Mouse (Mus musculus) cortical plate, adult 2 months (tissue): ENCODE measurements around the gene Slc25a42. TPM values are rescaled to one million over a fixed set of nuclear protein-coding genes. Genes with fewer than 3 reads are reported as not detected.

Experiments
- H3K27ac ChIP-seq: fragments of 200-500 bp; 2 replicates; pipeline ENCODE4 v1.5.1; 2012; ENCODE audit warnings: low read length, control low read depth, inconsistent platforms; ENCODE audit not compliant: insufficient read depth
- H3K4me1 ChIP-seq: fragments of 200-500 bp; 2 replicates; pipeline ENCODE4 v1.6.1; 2011; ENCODE audit warnings: low read length; ENCODE audit not compliant: control insufficient read depth, insufficient read depth
- H3K4me3 ChIP-seq: fragments of 200-500 bp; 2 replicates; pipeline ENCODE4 v1.5.1; 2011; ENCODE audit warnings: mild to moderate bottlenecking, low read length, control low read depth; ENCODE audit not compliant: insufficient read depth
- CTCF ChIP-seq: fragments of 200-500 bp; IDR thresholded peaks from 2 replicates; pipeline ENCODE4 v1.5.1; 2011; ENCODE audit warnings: mild to moderate bottlenecking, control low read depth, low read length; ENCODE audit not compliant: insufficient read depth; ENCODE audit errors: extremely low read depth
- POLR2A ChIP-seq: fragments of 200-500 bp; IDR thresholded peaks from 2 replicates; pipeline ENCODE4 v1.6.1; 2011; ENCODE audit warnings: mild to moderate bottlenecking, low read length, control low read depth; ENCODE audit not compliant: insufficient read depth; ENCODE audit errors: extremely low read depth
- polyA plus RNA-seq: library from polyadenylated mRNA; depleted of rRNA; stranded (reverse); fragments of >200 nt; gene quantifications from 2 replicates; pipeline ENCODE4 v1.2.3, GENCODE M21; 2012; rRNA removed

Slc25a42 gene
- polyA plus RNA-seq, 1 experiment, result 55.9 TPM

- Histone ChIP-seq H3K27ac (0 out of 2 replicates have a peak within 1 kb of the TSS, but pooled peaks have one; percentile 19), H3K4me1 (peaks cover 11% of the 10 kb centered on the region), H3K4me3 (peak within 1 kb of the TSS; percentile 67)
- no peak for TF ChIP-seq CTCF
- TF ChIP-seq POLR2A, result peak; percentile 62; the same call in 1 of the 2 replicates
Observed at GRCm38 (mm10) chr8:70139026-70139857, 72.9 kb downstream of the Slc25a42 start, which contains the start of the genes Rfxank, Borcs8 and Mef2b. TSS of gene Rfxank (minus strand) at chr8:70139154. TSS of gene Borcs8 (plus strand) at chr8:70139499. TSS of gene Mef2b (plus strand) at chr8:70139711.

- Histone ChIP-seq H3K4me1 (peaks cover 11% of the 10 kb centered on the region), H3K27ac (no peak overlapping the region), H3K4me3 (no peak overlapping the region; the same call in 1 of the 2 replicates)
- TF ChIP-seq POLR2A (no peak), CTCF (no peak)
Observed at GRCm38 (mm10) chr8:70137890-70138289, 74.2 kb downstream of the Slc25a42 start.

- no peak overlapping the region for H3K4me3 ChIP-seq
Observed at GRCm38 (mm10) chr8:70136591-70136990, 75.5 kb downstream of the Slc25a42 start.

GRCm38 (mm10) chr8:70134931-70135330 lies 77.2 kb downstream of the Slc25a42 start:
- TF ChIP-seq CTCF, result no peak
- TF ChIP-seq POLR2A, result no peak
- peaks cover 8% of the 10 kb centered on the region for H3K4me1 ChIP-seq
- no peak overlapping the region for H3K27ac ChIP-seq
- no peak overlapping the region for H3K4me3 ChIP-seq

More at GRCm38 (mm10) chr8:70136591-70136990, 75.5 kb downstream of the Slc25a42 start:
- H3K27ac ChIP-seq, result no peak overlapping the region
- peaks cover 13% of the 10 kb centered on the region for H3K4me1 ChIP-seq
- TF ChIP-seq CTCF, result no peak
- no peak for TF ChIP-seq POLR2A

Other genes starting within 250 kb of the Slc25a42 start
- gene Gatad2a, start 215.9 kb downstream of the Slc25a42 start, polyA plus RNA-seq, result 21.1 and 24.3 TPM in 2 replicates
- gene Mau2, start 169.6 kb downstream of the Slc25a42 start, polyA plus RNA-seq, result 80.5 and 86.1 TPM in 2 replicates
- 34.5 and 37.4 TPM in 2 replicates for gene Sugp1, start 169.5 kb downstream of the Slc25a42 start, polyA plus RNA-seq
- 4.8 and 6.4 TPM in 2 replicates for gene Tm6sf2, start 139.4 kb downstream of the Slc25a42 start, polyA plus RNA-seq
- gene Hapln4, start 128.8 kb downstream of the Slc25a42 start, polyA plus RNA-seq, result 65.4 and 69.9 TPM in 2 replicates
- 79.0 and 82.5 TPM in 2 replicates for gene Ncan, start 91.4 kb downstream of the Slc25a42 start, polyA plus RNA-seq
- gene Nr2c2ap, start 81.0 kb downstream of the Slc25a42 start, polyA plus RNA-seq, result 22.5 and 25.2 TPM in 2 replicates
- gene Rfxank, start 73.2 kb downstream of the Slc25a42 start, polyA plus RNA-seq, result 18.0 and 18.5 TPM in 2 replicates
- gene Borcs8, start 72.8 kb downstream of the Slc25a42 start, polyA plus RNA-seq, result 107 and 108 TPM in 2 replicates
- gene Mef2b, start 72.6 kb downstream of the Slc25a42 start, polyA plus RNA-seq, result 0.17 and 0.19 TPM in 2 replicates
- gene Tmem161a, start 39.9 kb downstream of the Slc25a42 start, polyA plus RNA-seq, result 55.9 and 74.3 TPM in 2 replicates
- gene Sugp2, start 21.9 kb upstream of the Slc25a42 start, polyA plus RNA-seq, result 105 and 121 TPM in 2 replicates
- 55.9 and 58.0 TPM in 2 replicates for gene Armc6, start 22.2 kb upstream of the Slc25a42 start, polyA plus RNA-seq
- gene Homer3, start 70.5 kb upstream of the Slc25a42 start, polyA plus RNA-seq, result 11.6 and 22.6 TPM in 2 replicates
- 48.4 and 52.2 TPM in 2 replicates for gene Ddx49, start 90.2 kb upstream of the Slc25a42 start, polyA plus RNA-seq
- 232 and 238 TPM in 2 replicates for gene Cope, start 90.2 kb upstream of the Slc25a42 start, polyA plus RNA-seq
- 79.8 and 84.8 TPM in 2 replicates for gene Cers1, start 103.5 kb upstream of the Slc25a42 start, polyA plus RNA-seq
- gene Gdf1, start 117.5 kb upstream of the Slc25a42 start, polyA plus RNA-seq, result 41.4 and 42.7 TPM in 2 replicates
- 23.8 TPM in 2 replicates for gene Upf1, start 141.0 kb upstream of the Slc25a42 start, polyA plus RNA-seq
- 0.19 and 0.36 TPM in 2 replicates for gene Comp, start 161.3 kb upstream of the Slc25a42 start, polyA plus RNA-seq
- 113 and 115 TPM in 2 replicates for gene Crtc1, start 227.3 kb upstream of the Slc25a42 start, polyA plus RNA-seq